Mouse (Mus musculus): ENCODE measurements around the gene Dnmbp. TPM values are rescaled to one million over a fixed set of nuclear protein-coding genes. Genes with fewer than 3 reads are reported as not detected.

Gene Dnmbp
- polyA plus RNA-seq, 1 experiment from 2014 or later: 8.0 TPM

GRCm38 (mm10) chr19:43870418-43870817 is 69.6 kb downstream of the Dnmbp start:
- H3K4me1 ChIP-seq: no peaks in the 10 kb centered on the region; the same call in 1 of the 2 replicates
- H3K27me3 ChIP-seq (replicated peaks): no peaks in the 10 kb centered on the region
- no peak overlapping the region for H3K9ac ChIP-seq (replicated peaks)
- no peak overlapping the region for H3K4me3 ChIP-seq (replicated peaks)
- no peak for ATAC-seq (ENCODE audit: low FRiP score)
- no peaks in the 10 kb centered on the region for H3K9me3 ChIP-seq (replicated peaks)
- no peak overlapping the region for H3K27ac ChIP-seq (replicated peaks)
- peaks cover 68% of the 10 kb centered on the region for H3K36me3 ChIP-seq
- H3K4me2 ChIP-seq: no peak overlapping the region
- WGBS: 89% methylated on average over 4 of the region's 4 CpGs

- Histone ChIP-seq H3K4me3 (replicated peaks) (no peak overlapping the region), H3K9ac (replicated peaks) (no peak overlapping the region), H3K4me2 (no peak overlapping the region), H3K36me3 (peaks cover 44% of the 10 kb centered on the region), H3K27ac (replicated peaks) (no peak overlapping the region), H3K4me1 (no peaks in the 10 kb centered on the region), H3K9me3 (replicated peaks) (no peaks in the 10 kb centered on the region), H3K27me3 (replicated peaks) (no peaks in the 10 kb centered on the region)
- no peak for ATAC-seq (ENCODE audit: low FRiP score)
- 87% methylated on average over 6 of the region's 6 CpGs for whole genome bisulfite sequencing
Measured at GRCm38 (mm10) chr19:43857347-43857746, 82.6 kb downstream of the Dnmbp start.

GRCm38 (mm10) chr19:43852837-43853545 is 87.0 kb downstream of the Dnmbp start:
- no peak overlapping the region for H3K4me2 ChIP-seq
- H3K36me3 ChIP-seq: peaks cover 71% of the 10 kb centered on the region
- H3K9ac ChIP-seq (replicated peaks): no peak overlapping the region
- WGBS: 79% methylated on average over 7 of the region's 7 CpGs
- H3K9me3 ChIP-seq (replicated peaks): no peaks in the 10 kb centered on the region
- H3K27ac ChIP-seq (replicated peaks): no peak overlapping the region
- no peak overlapping the region for H3K4me3 ChIP-seq (replicated peaks)
- no peak for ATAC-seq (ENCODE audit: low FRiP score)
- no peaks in the 10 kb centered on the region for H3K4me1 ChIP-seq
- no peaks in the 10 kb centered on the region for H3K27me3 ChIP-seq (replicated peaks)

GRCm38 (mm10) chr19:43851996-43852630 is 87.9 kb downstream of the Dnmbp start:
- Histone ChIP-seq H3K36me3 (peaks cover 80% of the 10 kb centered on the region), H3K4me2 (no peak overlapping the region), H3K27me3 (replicated peaks) (no peaks in the 10 kb centered on the region), H3K27ac (replicated peaks) (no peak overlapping the region), H3K4me3 (replicated peaks) (no peak overlapping the region), H3K9me3 (replicated peaks) (no peaks in the 10 kb centered on the region), H3K4me1 (no peaks in the 10 kb centered on the region), H3K9ac (replicated peaks) (no peak overlapping the region)
- 87% methylated on average over 21 of the region's 21 CpGs for WGBS
- ATAC-seq (ENCODE audit: low FRiP score): no peak

- ATAC-seq (ENCODE audit: low FRiP score): no peak
- Histone ChIP-seq H3K4me1 (no peaks in the 10 kb centered on the region), H3K36me3 (peaks cover 76% of the 10 kb centered on the region)
Measured at GRCm38 (mm10) chr19:43850026-43850425, 90.0 kb downstream of the Dnmbp start.

GRCm38 (mm10) chr19:43847966-43848365 is 92.0 kb downstream of the Dnmbp start:
- Histone ChIP-seq H3K36me3 (peaks cover 61% of the 10 kb centered on the region), H3K4me1 (no peaks in the 10 kb centered on the region), H3K9me3 (replicated peaks) (no peaks in the 10 kb centered on the region), H3K27ac (replicated peaks) (no peak overlapping the region), H3K9ac (replicated peaks) (no peak overlapping the region), H3K27me3 (replicated peaks) (no peaks in the 10 kb centered on the region), H3K4me3 (replicated peaks) (no peak overlapping the region), H3K4me2 (no peak overlapping the region)
- WGBS: 95% methylated on average over 15 of the region's 15 CpGs
- ATAC-seq (ENCODE audit: low FRiP score): no peak

More at GRCm38 (mm10) chr19:43850026-43850425, 90.0 kb downstream of the Dnmbp start:
- 92% methylated on average over 11 of the region's 11 CpGs for WGBS
- Histone ChIP-seq H3K9me3 (replicated peaks) (no peaks in the 10 kb centered on the region), H3K9ac (replicated peaks) (no peak overlapping the region), H3K27ac (replicated peaks) (no peak overlapping the region), H3K27me3 (replicated peaks) (no peaks in the 10 kb centered on the region), H3K4me3 (replicated peaks) (no peak overlapping the region), H3K4me2 (no peak overlapping the region)

GRCm38 (mm10) chr19:43847056-43847455 is 92.9 kb downstream of the Dnmbp start:
- no peak overlapping the region for H3K27ac ChIP-seq (replicated peaks)
- WGBS: 88% methylated on average over 15 of the region's 15 CpGs
- no peaks in the 10 kb centered on the region for H3K4me1 ChIP-seq
- no peaks in the 10 kb centered on the region for H3K27me3 ChIP-seq (replicated peaks)
- no peak overlapping the region for H3K9ac ChIP-seq (replicated peaks)
- peaks cover 57% of the 10 kb centered on the region for H3K36me3 ChIP-seq
- H3K4me3 ChIP-seq (replicated peaks): no peak overlapping the region
- H3K4me2 ChIP-seq: no peak overlapping the region
- ATAC-seq (ENCODE audit: low FRiP score): no peak
- no peaks in the 10 kb centered on the region for H3K9me3 ChIP-seq (replicated peaks)

- Histone ChIP-seq H3K27ac (replicated peaks) (no peak overlapping the region), H3K36me3 (peaks cover 44% of the 10 kb centered on the region), H3K9me3 (replicated peaks) (no peaks in the 10 kb centered on the region), H3K4me2 (no peak overlapping the region), H3K27me3 (replicated peaks) (no peaks in the 10 kb centered on the region), H3K4me3 (replicated peaks) (no peak overlapping the region), H3K4me1 (no peaks in the 10 kb centered on the region), H3K9ac (replicated peaks) (no peak overlapping the region)
- ATAC-seq (ENCODE audit: low FRiP score): no peak
- 73% methylated on average over 7 of the region's 7 CpGs for WGBS
Measured at GRCm38 (mm10) chr19:43845331-43845908, 94.6 kb downstream of the Dnmbp start.

GRCm38 (mm10) chr19:43843184-43843583 is 96.8 kb downstream of the Dnmbp start:
- no peak overlapping the region for H3K9ac ChIP-seq (replicated peaks)
- H3K27ac ChIP-seq (replicated peaks): no peak overlapping the region
- 85% methylated on average over 9 of the region's 9 CpGs for WGBS
- no peak overlapping the region for H3K4me2 ChIP-seq
- H3K4me3 ChIP-seq (replicated peaks): no peak overlapping the region
- no peaks in the 10 kb centered on the region for H3K4me1 ChIP-seq
- peaks cover 23% of the 10 kb centered on the region for H3K36me3 ChIP-seq
- ATAC-seq (ENCODE audit: low FRiP score): no peak
- no peaks in the 10 kb centered on the region for H3K27me3 ChIP-seq (replicated peaks)
- no peaks in the 10 kb centered on the region for H3K9me3 ChIP-seq (replicated peaks)

- H3K27me3 ChIP-seq (replicated peaks): no peaks in the 10 kb centered on the region
- no peak overlapping the region for H3K9ac ChIP-seq (replicated peaks)
- ATAC-seq (ENCODE audit: low FRiP score): peak; percentile 91
- 0 out of 2 replicates have a peak overlapping the region, but pooled peaks have one; percentile 16 for H3K4me3 ChIP-seq (replicated peaks)
- H3K4me2 ChIP-seq: peak overlapping the region; percentile 45
- H3K27ac ChIP-seq (replicated peaks): peak overlapping the region; percentile 79
- H3K9me3 ChIP-seq (replicated peaks): no peaks in the 10 kb centered on the region
- H3K4me1 ChIP-seq: peaks cover 16% of the 10 kb centered on the region; the same call in 1 of the 2 replicates
- 16% methylated on average over 21 of the region's 21 CpGs for WGBS
- H3K36me3 ChIP-seq: no peaks in the 10 kb centered on the region
Measured at GRCm38 (mm10) chr19:43832425-43833069, 107.4 kb downstream of the Dnmbp start.

- no peaks in the 10 kb centered on the region for H3K4me1 ChIP-seq
- no peak overlapping the region for H3K27ac ChIP-seq (replicated peaks)
- H3K4me3 ChIP-seq (replicated peaks): no peak overlapping the region
- no peaks in the 10 kb centered on the region for H3K27me3 ChIP-seq (replicated peaks)
- no peak overlapping the region for H3K9ac ChIP-seq (replicated peaks)
- no peak overlapping the region for H3K4me2 ChIP-seq
- WGBS: 70% methylated on average over 8 of the region's 8 CpGs
- H3K36me3 ChIP-seq: no peaks in the 10 kb centered on the region
- ATAC-seq (ENCODE audit: low FRiP score): no peak
- H3K9me3 ChIP-seq (replicated peaks): no peaks in the 10 kb centered on the region
Measured at GRCm38 (mm10) chr19:43826855-43827254, 113.1 kb downstream of the Dnmbp start.

Measured in neural tube, embryonic 15.5 days (tissue).